Mouse (Mus musculus): ENCODE measurements around the gene Sf3b2. TPM values are rescaled to one million over a fixed set of nuclear protein-coding genes. Genes with fewer than 3 reads are reported as not detected.
A peak's percentile ranks its signal among the peaks of the same experiment; 100 is the strongest.
"Not testable (repeated sequence)": the region's sequence is repeated elsewhere in the genome, so short reads cannot be mapped to it uniquely, and the experiment has no call there.

The Sf3b2 gene
- total RNA-seq, 2 experiments from 2014 or later, result 107 to 114 TPM

DNA sequence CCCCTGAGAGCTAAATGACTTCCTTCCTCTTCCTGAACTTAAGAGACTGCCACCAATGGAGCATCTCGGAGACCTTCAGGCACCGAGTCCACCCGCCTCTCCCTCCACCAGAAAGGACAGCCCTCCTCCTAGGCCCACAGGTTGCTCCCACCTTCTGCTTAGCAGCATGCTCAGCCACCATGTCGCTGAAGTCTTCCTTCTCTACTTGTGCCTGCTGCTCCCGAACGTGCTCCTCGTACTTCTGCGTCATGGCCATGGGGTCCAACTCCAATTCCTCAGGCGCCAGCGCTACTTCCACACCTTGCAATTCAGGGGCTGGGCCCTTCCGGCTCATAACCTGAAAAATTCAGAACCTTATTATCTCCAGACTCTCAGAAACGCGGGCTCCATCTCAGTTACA is 20.6 kb downstream of the Sf3b2 start:
- no peak for ATAC-seq (replicated peaks; ENCODE audit: low FRiP score, poor library complexity, severe bottlenecking)

DNA sequence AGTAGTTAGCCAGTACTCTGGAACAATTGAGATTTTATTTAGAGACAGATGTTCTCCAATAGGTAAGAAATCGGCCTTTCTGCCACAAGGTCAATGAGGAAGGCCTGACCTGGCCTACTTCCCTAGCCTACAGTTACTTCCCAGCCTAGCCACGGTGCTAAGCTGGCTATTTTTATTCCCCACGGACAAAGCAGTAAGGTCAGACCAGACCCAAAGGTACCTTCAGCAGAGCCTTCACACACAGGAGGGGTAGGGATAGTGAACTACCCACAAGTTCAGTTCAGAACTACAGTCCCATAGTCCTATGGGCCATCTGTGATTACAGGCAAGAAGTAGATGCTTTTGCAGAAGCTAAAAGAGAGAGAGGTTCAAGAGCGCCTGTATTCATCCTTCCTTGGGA is 21.3 kb downstream of the Sf3b2 start:
- ATAC-seq (replicated peaks; ENCODE audit: low FRiP score, poor library complexity, severe bottlenecking), result no peak

DNA sequence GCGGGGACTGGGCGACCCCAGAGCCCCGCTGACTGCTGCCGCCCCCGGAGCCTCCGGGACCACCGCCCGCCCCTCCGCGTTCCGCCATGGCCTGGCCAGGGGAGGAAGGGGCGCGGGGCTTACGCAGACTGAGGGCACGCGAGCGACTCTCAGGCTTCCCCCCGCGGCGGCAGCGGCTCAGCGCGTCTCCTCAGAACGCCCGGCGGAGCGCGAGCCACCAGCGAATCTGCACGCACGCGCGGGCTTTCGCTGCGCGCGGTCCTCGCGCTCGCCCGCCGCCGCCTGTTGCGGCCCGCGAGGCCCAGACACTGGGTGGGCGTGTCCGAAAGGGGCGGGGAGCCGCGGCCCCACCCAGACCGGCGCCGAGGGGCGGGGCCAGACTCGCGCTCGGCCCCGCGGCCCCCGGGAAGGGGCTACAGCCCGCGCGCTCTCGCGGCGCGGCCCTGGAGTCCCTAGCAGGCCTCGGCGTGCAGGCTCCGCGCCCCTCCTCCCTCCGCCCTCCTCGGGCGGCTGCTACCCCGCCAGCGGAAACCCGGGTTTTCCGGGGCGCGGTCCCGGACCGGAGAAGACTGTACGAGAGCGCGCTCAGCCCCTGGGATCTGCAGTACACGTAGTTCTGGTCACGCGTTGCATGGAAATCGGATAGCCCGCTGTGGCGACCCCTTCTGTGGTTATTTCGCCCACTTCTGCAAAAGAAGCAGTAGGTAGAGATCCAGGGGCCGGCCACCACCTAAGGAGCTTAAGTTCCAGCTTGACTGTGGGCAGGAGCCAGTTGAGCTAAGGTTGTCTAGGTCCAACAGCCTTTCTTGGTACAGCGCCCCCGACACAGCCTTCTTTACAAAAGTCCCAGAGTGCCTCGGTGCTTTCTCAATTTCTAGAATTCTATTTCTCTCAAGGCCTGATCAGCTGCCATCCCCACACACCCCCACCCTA is 22.2 kb downstream of the Sf3b2 start, which contains the start of gene Pacs1:
Gene Pacs1, minus strand, starts transcription at position 319 of the 933 bp plus-strand sequence.
- peak; percentile 82 for ATAC-seq (replicated peaks; ENCODE audit: low FRiP score, poor library complexity, severe bottlenecking)

DNA sequence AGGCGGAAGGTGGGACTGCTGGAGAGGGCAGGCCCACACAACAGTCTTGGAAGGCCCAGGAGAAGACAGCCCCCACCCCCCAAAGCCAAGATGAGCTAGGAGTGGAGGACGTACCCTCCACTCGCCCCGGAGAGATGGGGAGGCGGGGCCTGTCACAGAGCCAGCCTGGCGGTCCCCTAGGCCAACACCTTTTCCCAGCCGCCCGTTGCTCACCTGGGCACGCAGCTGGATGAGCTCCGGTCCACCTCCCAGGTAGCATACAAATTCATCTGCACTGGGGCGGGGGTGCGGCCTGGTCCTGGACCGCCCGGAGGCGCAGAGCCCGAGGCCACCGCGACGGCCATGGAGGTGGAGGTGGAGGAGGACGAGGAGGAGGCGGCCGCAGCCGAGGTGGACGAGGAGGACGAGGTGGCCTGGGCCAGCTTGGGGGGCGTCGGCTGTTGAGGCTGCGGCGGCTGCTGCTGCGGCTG is 22.9 kb downstream of the Sf3b2 start:
- ATAC-seq (replicated peaks; ENCODE audit: low FRiP score, poor library complexity, severe bottlenecking), result peak; percentile 28; the same call in 1 of the 2 replicates

DNA sequence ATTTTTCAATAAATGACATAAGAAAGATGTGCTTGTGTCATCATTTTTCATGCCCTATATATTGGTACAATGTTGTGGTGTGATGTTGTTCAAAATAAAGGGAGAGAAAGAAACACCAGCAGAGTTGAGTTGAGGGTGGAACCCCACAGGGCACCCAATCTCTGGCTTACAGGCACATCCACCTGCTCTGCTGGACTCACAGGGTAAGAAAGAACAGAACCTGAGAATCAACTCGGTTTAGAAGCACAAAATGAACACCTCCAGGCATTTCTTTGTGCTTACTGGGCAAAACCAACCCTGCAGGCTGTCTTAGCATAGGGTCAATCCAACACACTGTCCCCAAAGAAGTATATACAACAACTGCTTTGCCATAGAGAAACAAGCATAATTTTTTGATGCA is 23.8 kb downstream of the Sf3b2 start:
- no peak for ATAC-seq (replicated peaks; ENCODE audit: low FRiP score, poor library complexity, severe bottlenecking)

DNA sequence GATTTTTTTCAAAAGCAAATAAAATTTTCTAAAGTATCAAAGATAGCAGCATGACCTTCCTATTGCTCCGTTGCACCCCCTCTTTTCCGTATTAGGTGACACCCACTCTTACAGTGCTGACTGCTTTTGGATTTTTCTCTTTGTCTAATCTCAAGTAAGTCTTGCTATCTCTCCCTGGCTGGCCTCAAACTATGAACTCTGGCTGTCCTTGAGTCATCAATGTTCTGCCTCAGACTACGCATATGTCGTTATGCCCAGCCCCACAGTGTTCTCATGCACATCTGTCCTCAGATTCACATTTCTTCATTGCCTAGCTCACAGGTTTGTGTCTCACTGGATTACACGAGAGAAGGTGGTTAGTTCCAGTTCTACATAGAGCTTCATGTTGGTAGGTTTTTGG is 25.9 kb downstream of the Sf3b2 start:
- no peak for ATAC-seq (replicated peaks; ENCODE audit: low FRiP score, poor library complexity, severe bottlenecking)

DNA sequence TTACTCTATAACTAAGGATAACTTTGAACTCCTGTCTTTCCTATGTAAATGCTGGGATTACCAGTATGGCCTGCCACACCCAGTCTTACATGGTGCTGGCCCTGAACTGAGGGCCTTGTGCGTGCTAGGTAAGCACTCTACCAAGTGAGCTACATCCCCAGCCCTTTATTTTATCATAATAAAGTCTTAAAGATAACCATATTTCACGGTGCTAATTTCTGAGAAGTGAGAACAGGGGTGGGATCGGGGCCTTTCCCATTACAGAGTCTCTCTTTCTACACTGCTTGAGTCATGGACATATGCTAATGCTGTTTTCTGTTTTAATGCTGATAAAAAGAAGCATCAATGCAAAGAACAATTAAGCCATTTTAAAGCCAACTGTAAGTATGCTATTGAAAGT is 26.4 kb downstream of the Sf3b2 start:
- ATAC-seq (replicated peaks; ENCODE audit: low FRiP score, poor library complexity, severe bottlenecking), result no peak

DNA sequence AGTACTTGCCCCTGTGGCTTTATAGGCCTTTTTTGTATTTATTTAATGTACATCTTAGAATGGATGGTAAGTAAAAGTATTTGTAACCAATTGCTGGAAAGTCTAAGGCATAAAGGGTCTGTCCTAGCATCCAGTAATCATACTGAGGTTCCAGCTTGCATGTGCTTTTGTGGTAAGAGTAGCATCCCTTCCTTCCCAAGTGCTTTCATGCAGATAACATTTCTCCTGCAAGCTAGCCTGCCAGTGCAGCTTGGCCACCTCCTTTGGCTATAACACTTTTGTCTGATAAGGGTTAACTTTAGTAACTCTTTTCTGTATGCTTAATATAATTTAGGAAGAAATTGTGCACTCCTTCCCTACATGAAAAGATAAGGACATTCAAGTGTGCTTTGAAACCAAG is 27.2 kb downstream of the Sf3b2 start:
- ATAC-seq (replicated peaks; ENCODE audit: low FRiP score, poor library complexity, severe bottlenecking), result no peak

DNA sequence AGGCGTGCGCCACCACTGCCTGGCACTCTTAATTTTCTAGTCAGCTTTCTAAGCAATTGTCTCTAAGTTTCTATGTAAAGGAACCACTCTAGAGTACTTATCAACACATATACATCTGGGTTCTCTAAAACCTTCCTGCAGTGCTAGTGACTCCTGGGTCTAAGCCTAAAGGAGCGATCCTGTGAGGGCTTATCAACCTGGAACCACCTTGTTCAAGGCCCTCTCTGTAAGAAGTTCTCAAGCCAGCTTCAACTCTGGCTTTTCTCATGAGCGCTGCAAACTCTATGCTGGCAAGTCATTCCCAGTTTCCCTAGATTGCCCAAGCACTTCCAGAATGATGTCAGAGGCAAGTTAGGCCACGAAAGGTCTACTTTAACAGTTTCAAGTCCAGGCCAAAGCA is 28.2 kb downstream of the Sf3b2 start:
- peak; percentile 83 for ATAC-seq (replicated peaks; ENCODE audit: low FRiP score, poor library complexity, severe bottlenecking)

DNA sequence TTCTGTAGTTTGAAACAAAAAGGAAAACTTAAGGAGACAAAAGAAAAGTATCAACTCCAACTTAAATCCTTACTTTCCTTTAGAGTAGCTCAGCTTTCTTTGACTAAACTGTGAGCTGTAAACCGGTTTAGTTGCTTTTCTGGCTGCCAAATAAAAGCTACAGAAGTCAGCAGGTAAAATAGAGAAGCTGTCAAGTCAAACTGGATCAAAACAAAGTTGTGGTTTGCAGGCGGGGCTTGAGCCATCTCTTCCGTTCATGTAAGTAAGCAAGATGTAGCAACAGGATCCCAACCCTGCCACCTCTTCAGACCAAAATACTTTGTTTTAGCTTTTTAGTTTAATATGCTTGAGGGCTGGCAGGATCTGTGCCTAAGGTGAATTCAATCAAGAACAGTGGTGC is 38.1 kb downstream of the Sf3b2 start:
- ATAC-seq (replicated peaks; ENCODE audit: low FRiP score, poor library complexity, severe bottlenecking), result no peak

DNA sequence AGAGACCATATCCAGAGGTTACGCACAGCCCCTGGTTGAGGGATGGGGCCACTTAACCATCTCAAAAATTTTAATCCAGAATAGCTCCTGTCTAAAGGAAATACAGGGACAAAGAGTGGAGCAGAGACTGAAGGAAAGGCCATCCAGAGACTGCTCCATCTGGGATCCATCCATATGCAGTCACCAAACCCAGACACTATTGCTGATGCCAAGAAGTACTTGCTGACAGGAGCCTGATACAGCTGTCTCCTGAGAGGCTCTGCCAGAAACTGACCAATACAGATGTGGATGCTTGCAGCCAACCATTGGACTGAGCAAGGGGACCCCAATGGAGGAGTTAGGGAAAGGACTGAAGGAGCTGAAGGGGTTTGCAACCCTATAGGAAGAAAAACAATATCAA is 58.3 kb downstream of the Sf3b2 start:
- ATAC-seq (replicated peaks; ENCODE audit: low FRiP score, poor library complexity, severe bottlenecking), result not testable (repeated sequence)

DNA sequence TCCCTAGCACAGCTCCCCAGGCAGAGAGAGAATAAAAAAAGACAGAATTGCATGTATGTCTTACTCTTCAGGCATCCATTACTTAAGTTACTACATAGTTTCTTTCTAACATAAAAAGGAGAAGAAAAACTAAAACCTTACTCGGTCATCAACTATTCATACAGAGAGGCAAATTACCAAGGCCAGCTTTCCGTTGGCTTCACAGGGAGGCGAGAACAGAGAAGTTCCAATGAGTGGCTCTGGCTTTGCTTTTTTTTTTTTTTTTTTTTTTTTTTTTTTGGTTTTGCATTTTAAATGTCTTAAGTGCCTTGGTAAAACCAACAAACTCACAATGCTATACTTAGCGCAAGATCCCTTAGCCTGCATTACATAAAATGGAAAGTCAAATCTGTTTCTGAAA is 62.6 kb downstream of the Sf3b2 start:
- no peak for ATAC-seq (replicated peaks; ENCODE audit: low FRiP score, poor library complexity, severe bottlenecking)

DNA sequence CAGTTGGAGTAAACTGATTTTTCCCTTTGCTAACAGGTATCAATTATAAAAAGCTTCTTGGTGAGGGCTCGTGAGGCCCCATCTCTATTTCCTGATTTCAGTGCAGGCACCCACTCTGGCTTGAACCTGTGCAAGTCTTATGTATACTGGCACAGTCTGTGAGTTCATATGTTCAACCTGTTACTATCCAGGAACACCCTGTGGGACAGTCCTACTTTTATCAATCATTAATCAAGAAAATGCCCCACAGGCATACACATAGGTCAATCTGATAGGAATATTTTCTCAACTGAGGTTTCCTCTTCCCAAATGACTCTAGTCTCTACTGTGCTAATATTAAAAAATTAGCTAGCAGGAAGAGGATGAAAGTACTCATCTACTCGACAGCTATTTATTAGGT is 65.1 kb downstream of the Sf3b2 start:
- ATAC-seq (replicated peaks; ENCODE audit: low FRiP score, poor library complexity, severe bottlenecking), result no peak

DNA sequence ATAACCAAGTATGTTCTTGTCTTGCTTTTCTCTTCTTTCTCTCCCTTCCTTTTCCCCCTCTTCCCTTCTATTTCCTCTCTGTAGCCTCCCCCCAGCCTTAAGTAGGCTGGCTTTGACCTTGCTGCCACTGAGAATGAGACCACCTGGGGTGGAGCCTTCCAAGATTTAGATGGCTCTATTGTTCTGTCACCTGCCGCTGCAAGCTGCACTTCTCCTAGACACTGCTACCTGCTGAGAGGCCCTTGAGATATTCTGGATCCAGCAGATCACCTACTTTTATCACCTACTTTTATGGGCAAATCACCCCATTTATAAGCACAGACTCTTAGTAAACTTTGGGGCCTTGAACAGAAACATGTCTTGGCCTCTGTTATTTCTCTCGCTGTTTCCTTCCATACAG is 70.6 kb downstream of the Sf3b2 start:
- ATAC-seq (replicated peaks; ENCODE audit: low FRiP score, poor library complexity, severe bottlenecking), result no peak

DNA sequence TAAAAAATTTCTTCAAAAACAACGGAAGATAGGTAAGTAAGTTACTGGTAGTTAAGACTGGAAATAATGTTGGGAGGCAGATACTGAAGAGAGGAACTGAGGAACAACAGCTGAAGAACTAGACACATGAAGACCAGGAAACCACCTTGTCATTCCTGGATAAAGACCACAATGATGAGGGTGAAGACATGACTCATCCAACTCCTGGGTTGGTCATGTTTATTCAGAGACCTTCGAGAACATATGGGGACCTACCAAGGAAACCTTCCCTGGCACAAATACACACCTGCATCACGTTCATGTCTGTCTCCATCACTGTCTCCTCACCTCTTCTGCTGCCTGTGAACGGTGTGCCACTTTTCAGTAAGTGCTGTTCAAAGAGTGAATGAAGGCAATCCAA is 71.2 kb downstream of the Sf3b2 start:
- ATAC-seq (replicated peaks; ENCODE audit: low FRiP score, poor library complexity, severe bottlenecking), result no peak

Other genes with a start within 250 kb of the Sf3b2 start
- gene Rin1, start 245.0 kb downstream of the Sf3b2 start, total RNA-seq (2015; ENCODE audit: low replicate concordance), result 0.42 TPM in 1 of 2 replicates, not detected in the other
- gene Rin1, start 245.0 kb downstream of the Sf3b2 start, total RNA-seq (2017; ENCODE audit: low replicate concordance), result not detected in 2 replicates
- not detected in 2 replicates for gene Cd248, start 227.4 kb downstream of the Sf3b2 start, total RNA-seq (2015; ENCODE audit: low replicate concordance)
- not detected in 2 replicates for gene Cd248, start 227.4 kb downstream of the Sf3b2 start, total RNA-seq (2017; ENCODE audit: low replicate concordance)
- gene Tmem151a, start 209.9 kb downstream of the Sf3b2 start, total RNA-seq (2015; ENCODE audit: low replicate concordance), result not detected in 2 replicates
- gene Tmem151a, start 209.9 kb downstream of the Sf3b2 start, total RNA-seq (2017; ENCODE audit: low replicate concordance), result not detected in 2 replicates
- gene Yif1a, start 206.9 kb downstream of the Sf3b2 start, total RNA-seq (2015; ENCODE audit: low replicate concordance), result 5.0 and 10.8 TPM in 2 replicates
- gene Yif1a, start 206.9 kb downstream of the Sf3b2 start, total RNA-seq (2017; ENCODE audit: low replicate concordance), result 6.2 TPM in 1 of 2 replicates, not detected in the other
- gene Cnih2, start 196.9 kb downstream of the Sf3b2 start, total RNA-seq (2015; ENCODE audit: low replicate concordance), result not detected in 2 replicates
- 0.39 TPM in 1 of 2 replicates, not detected in the other for gene Cnih2, start 196.9 kb downstream of the Sf3b2 start, total RNA-seq (2017; ENCODE audit: low replicate concordance)
- gene Rab1b, start 188.4 kb downstream of the Sf3b2 start, total RNA-seq (2015; ENCODE audit: low replicate concordance), result 12.2 and 13.7 TPM in 2 replicates
- 20.5 and 23.3 TPM in 2 replicates for gene Rab1b, start 188.4 kb downstream of the Sf3b2 start, total RNA-seq (2017; ENCODE audit: low replicate concordance)
- 10.5 TPM in 1 of 2 replicates, not detected in the other for gene Klc2, start 176.9 kb downstream of the Sf3b2 start, total RNA-seq (2015; ENCODE audit: low replicate concordance)
- gene Klc2, start 176.9 kb downstream of the Sf3b2 start, total RNA-seq (2017; ENCODE audit: low replicate concordance), result 0.90 TPM in 1 of 2 replicates, not detected in the other
- 13.4 and 29.2 TPM in 2 replicates for gene Pacs1, start 22.3 kb downstream of the Sf3b2 start, total RNA-seq (2015; ENCODE audit: low replicate concordance)
- 6.8 and 15.5 TPM in 2 replicates for gene Pacs1, start 22.3 kb downstream of the Sf3b2 start, total RNA-seq (2017; ENCODE audit: low replicate concordance)
- not detected in 2 replicates for gene Gal3st3, start 2.9 kb upstream of the Sf3b2 start, total RNA-seq (2015; ENCODE audit: low replicate concordance)
- gene Gal3st3, start 2.9 kb upstream of the Sf3b2 start, total RNA-seq (2017; ENCODE audit: low replicate concordance), result not detected in 2 replicates
- gene Catsper1, start 40.3 kb upstream of the Sf3b2 start, total RNA-seq (2015; ENCODE audit: low replicate concordance), result not detected in 2 replicates
- not detected in 2 replicates for gene Catsper1, start 40.3 kb upstream of the Sf3b2 start, total RNA-seq (2017; ENCODE audit: low replicate concordance)
- gene Cst6, start 54.1 kb upstream of the Sf3b2 start, total RNA-seq (2015; ENCODE audit: low replicate concordance), result 0.42 TPM in 1 of 2 replicates, not detected in the other
- gene Cst6, start 54.1 kb upstream of the Sf3b2 start, total RNA-seq (2017; ENCODE audit: low replicate concordance), result not detected in 2 replicates
- gene Eif1ad, start 71.3 kb upstream of the Sf3b2 start, total RNA-seq (2015; ENCODE audit: low replicate concordance), result 26.0 and 27.0 TPM in 2 replicates
- gene Eif1ad, start 71.3 kb upstream of the Sf3b2 start, total RNA-seq (2017; ENCODE audit: low replicate concordance), result 33.9 and 45.0 TPM in 2 replicates
- gene Banf1, start 71.7 kb upstream of the Sf3b2 start, total RNA-seq (2015; ENCODE audit: low replicate concordance), result 150 and 163 TPM in 2 replicates
- gene Banf1, start 71.7 kb upstream of the Sf3b2 start, total RNA-seq (2017; ENCODE audit: low replicate concordance), result 29.1 and 34.9 TPM in 2 replicates
- gene Sart1, start 93.2 kb upstream of the Sf3b2 start, total RNA-seq (2015; ENCODE audit: low replicate concordance), result 73.4 and 90.8 TPM in 2 replicates
- 62.2 and 94.3 TPM in 2 replicates for gene Sart1, start 93.2 kb upstream of the Sf3b2 start, total RNA-seq (2017; ENCODE audit: low replicate concordance)
- gene Tsga10ip, start 107.1 kb upstream of the Sf3b2 start, total RNA-seq (2015; ENCODE audit: low replicate concordance), result not detected in 2 replicates
- gene Tsga10ip, start 107.1 kb upstream of the Sf3b2 start, total RNA-seq (2017; ENCODE audit: low replicate concordance), result not detected in 2 replicates
- gene Drap1, start 129.5 kb upstream of the Sf3b2 start, total RNA-seq (2015; ENCODE audit: low replicate concordance), result 22.3 and 31.0 TPM in 2 replicates
- 8.3 and 25.4 TPM in 2 replicates for gene Drap1, start 129.5 kb upstream of the Sf3b2 start, total RNA-seq (2017; ENCODE audit: low replicate concordance)
- gene AI837181, start 129.7 kb upstream of the Sf3b2 start, total RNA-seq (2015; ENCODE audit: low replicate concordance), result 11.7 and 16.2 TPM in 2 replicates
- 1.9 and 13.7 TPM in 2 replicates for gene AI837181, start 129.7 kb upstream of the Sf3b2 start, total RNA-seq (2017; ENCODE audit: low replicate concordance)
- gene Fosl1, start 152.1 kb upstream of the Sf3b2 start, total RNA-seq (2015; ENCODE audit: low replicate concordance), result not detected in 2 replicates
- gene Fosl1, start 152.1 kb upstream of the Sf3b2 start, total RNA-seq (2017; ENCODE audit: low replicate concordance), result not detected in 2 replicates
- gene Ccdc85b, start 162.4 kb upstream of the Sf3b2 start, total RNA-seq (2015; ENCODE audit: low replicate concordance), result not detected in 2 replicates
- 1.2 TPM in 1 of 2 replicates, not detected in the other for gene Ccdc85b, start 162.4 kb upstream of the Sf3b2 start, total RNA-seq (2017; ENCODE audit: low replicate concordance)
- gene Fibp, start 165.2 kb upstream of the Sf3b2 start, total RNA-seq (2015; ENCODE audit: low replicate concordance), result 11.5 and 21.8 TPM in 2 replicates
- 29.0 and 32.5 TPM in 2 replicates for gene Fibp, start 165.2 kb upstream of the Sf3b2 start, total RNA-seq (2017; ENCODE audit: low replicate concordance)
- gene Ctsw, start 173.1 kb upstream of the Sf3b2 start, total RNA-seq (2015; ENCODE audit: low replicate concordance), result 6.3 TPM in 1 of 2 replicates, not detected in the other
- not detected in 2 replicates for gene Ctsw, start 173.1 kb upstream of the Sf3b2 start, total RNA-seq (2017; ENCODE audit: low replicate concordance)
- 5.0 TPM in 1 of 2 replicates, not detected in the other for gene Efemp2, start 178.5 kb upstream of the Sf3b2 start, total RNA-seq (2015; ENCODE audit: low replicate concordance)
- gene Efemp2, start 178.5 kb upstream of the Sf3b2 start, total RNA-seq (2017; ENCODE audit: low replicate concordance), result not detected in 2 replicates
- 2.5 and 59.5 TPM in 2 replicates for gene Mus81, start 192.9 kb upstream of the Sf3b2 start, total RNA-seq (2015; ENCODE audit: low replicate concordance)
- 6.5 and 11.2 TPM in 2 replicates for gene Mus81, start 192.9 kb upstream of the Sf3b2 start, total RNA-seq (2017; ENCODE audit: low replicate concordance)
- 720 and 762 TPM in 2 replicates for gene Cfl1, start 195.0 kb upstream of the Sf3b2 start, total RNA-seq (2015; ENCODE audit: low replicate concordance)
- 460 and 469 TPM in 2 replicates for gene Cfl1, start 195.0 kb upstream of the Sf3b2 start, total RNA-seq (2017; ENCODE audit: low replicate concordance)
- gene 1700020D05Rik, start 208.3 kb upstream of the Sf3b2 start, total RNA-seq (2015; ENCODE audit: low replicate concordance), result 21.4 and 25.6 TPM in 2 replicates
- gene 1700020D05Rik, start 208.3 kb upstream of the Sf3b2 start, total RNA-seq (2017; ENCODE audit: low replicate concordance), result 13.8 and 18.7 TPM in 2 replicates
- gene Snx32, start 215.1 kb upstream of the Sf3b2 start, total RNA-seq (2015; ENCODE audit: low replicate concordance), result 35.3 and 43.6 TPM in 2 replicates
- gene Snx32, start 215.1 kb upstream of the Sf3b2 start, total RNA-seq (2017; ENCODE audit: low replicate concordance), result 42.5 and 42.7 TPM in 2 replicates